Mouse (Mus musculus) erythroblast, embryonic 14.5 days (primary cell): ENCODE results near the gene Ppp1r10.

Experiments used
- GATA1 ChIP-seq: IDR thresholded peaks from 2 replicates; pipeline ENCODE4 v1.6.1; 2012; ENCODE audit warnings: low read length, inconsistent platforms, mixed read lengths
- TAL1 ChIP-seq: IDR thresholded peaks from 3 replicates; pipeline ENCODE4 v1.6.1; 2012; ENCODE audit warnings: low read length, inconsistent platforms, mixed read lengths

DNA sequence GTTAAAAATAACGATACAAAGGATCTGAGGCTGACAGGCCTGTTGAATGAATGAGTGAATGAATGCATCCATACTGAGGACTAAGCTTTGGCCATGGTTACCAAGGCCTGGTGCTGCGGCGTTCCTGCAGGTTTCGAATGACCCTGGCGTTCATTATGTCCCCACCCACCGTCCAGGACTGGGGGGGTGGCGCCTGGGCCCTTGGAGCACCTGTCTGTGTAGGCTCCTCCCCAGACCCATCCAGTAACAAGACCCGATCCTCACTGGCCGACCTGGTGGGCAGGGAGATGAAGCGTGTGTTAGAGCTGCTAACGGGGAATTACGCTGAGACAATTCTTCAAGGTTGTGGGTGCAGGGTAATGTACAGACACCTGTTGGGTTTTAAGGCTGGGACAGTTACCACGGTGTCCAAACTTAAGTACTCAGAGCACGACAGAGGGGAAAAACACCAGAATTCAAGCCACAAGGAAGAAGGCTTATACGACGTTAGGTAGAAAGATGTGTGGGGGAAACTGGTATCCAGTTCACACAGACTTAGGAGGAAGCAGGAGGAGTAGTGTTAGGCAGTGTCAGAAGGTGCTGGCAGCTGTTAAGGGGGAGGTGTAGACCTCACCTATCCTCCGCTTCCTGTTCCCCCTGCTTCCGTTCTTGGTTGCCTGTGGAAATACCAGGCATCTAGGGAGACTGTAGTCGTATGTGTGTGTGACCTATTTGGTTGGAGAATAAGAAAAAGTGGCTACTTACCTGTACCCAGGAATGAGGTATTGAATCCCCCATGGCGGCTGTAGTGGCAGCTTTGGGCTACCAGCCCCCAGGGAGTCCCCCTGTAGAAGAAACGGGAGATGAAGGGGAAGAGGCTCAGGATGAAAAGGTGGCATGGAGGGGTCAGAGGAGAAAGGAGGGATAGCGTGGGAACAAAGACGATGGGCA, 18.3 kb upstream of the Ppp1r10 start:
- TF ChIP-seq GATA1, result no peak
- no peak for TF ChIP-seq TAL1
